Mouse (Mus musculus): ENCODE measurements at regions not wholly inside any gene's neighbourhood (a gene's known extent, or its start where the extent isn't known, plus 50 kb on each side); places are given as distances from the start of the nearest gene placed in this dataset.

- Histone ChIP-seq H3K36me3 (ENCODE audit: control insufficient read depth, insufficient read depth, low read length) (no peaks in the 10 kb centered on the region), H3K27me3 (ENCODE audit: control insufficient read depth, insufficient read depth, low read length) (no peaks in the 10 kb centered on the region), H3K4me1 (replicated peaks; ENCODE audit: control insufficient read depth, insufficient read depth, low read length) (no peaks in the 10 kb centered on the region), H3K27ac (ENCODE audit: control insufficient read depth, insufficient read depth, low read length) (no peak overlapping the region), H3K4me3 (ENCODE audit: control insufficient read depth, insufficient read depth, low read length) (no peak overlapping the region)
- 83% methylated on average over 5 of the region's 5 CpGs for WGBS
- TF ChIP-seq POLR2A (IDR thresholded peaks at IDR 0.05; ENCODE audit: control insufficient read depth, extremely low read depth, insufficient read depth, low read length, poor library complexity) (no peak), CTCF (IDR thresholded peaks at IDR 0.05; ENCODE audit: borderline replicate concordance, control insufficient read depth, extremely low read depth, insufficient read depth, low read length, poor library complexity) (no peak)
- no peak for DNase-seq
Measured at GRCm38 (mm10) chrX:99415701-99416100, 55.4 kb downstream of the Pja1 start.

DNA sequence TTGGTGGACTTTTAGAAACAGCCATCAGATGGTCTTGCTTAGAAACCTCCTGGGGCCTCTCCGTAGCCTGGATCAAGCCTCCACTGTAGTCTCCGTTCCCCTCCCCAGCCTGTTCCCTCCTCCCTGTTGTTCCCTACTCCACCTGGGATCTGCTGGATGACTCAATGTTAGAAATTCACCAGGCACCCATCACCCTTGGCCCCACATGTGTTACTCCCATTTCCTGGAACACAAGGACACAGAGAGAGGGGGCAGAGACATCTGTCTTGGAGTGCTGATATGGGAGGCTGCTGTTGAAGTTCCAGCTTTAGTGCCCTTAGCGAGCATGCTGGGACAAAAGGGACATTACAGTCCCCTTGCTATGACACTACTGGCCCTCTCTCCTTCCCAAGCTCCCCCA is 60.1 kb downstream of the Pja1 start:
- no peak overlapping the region for H3K27ac ChIP-seq (ENCODE audit: control insufficient read depth, insufficient read depth, low read length)
- no peak for DNase-seq
- no peaks in the 10 kb centered on the region for H3K4me1 ChIP-seq (replicated peaks; ENCODE audit: control insufficient read depth, insufficient read depth, low read length)
- WGBS, result 90% methylated on average over 3 of the region's 3 CpGs
- no peak overlapping the region for H3K4me3 ChIP-seq (ENCODE audit: control insufficient read depth, insufficient read depth, low read length)
- TF ChIP-seq POLR2A (IDR thresholded peaks at IDR 0.05; ENCODE audit: control insufficient read depth, extremely low read depth, insufficient read depth, low read length, poor library complexity) (no peak), CTCF (IDR thresholded peaks at IDR 0.05; ENCODE audit: borderline replicate concordance, control insufficient read depth, extremely low read depth, insufficient read depth, low read length, poor library complexity) (no peak)
- H3K36me3 ChIP-seq (ENCODE audit: control insufficient read depth, insufficient read depth, low read length), result no peaks in the 10 kb centered on the region
- no peaks in the 10 kb centered on the region for H3K27me3 ChIP-seq (ENCODE audit: control insufficient read depth, insufficient read depth, low read length)

DNA sequence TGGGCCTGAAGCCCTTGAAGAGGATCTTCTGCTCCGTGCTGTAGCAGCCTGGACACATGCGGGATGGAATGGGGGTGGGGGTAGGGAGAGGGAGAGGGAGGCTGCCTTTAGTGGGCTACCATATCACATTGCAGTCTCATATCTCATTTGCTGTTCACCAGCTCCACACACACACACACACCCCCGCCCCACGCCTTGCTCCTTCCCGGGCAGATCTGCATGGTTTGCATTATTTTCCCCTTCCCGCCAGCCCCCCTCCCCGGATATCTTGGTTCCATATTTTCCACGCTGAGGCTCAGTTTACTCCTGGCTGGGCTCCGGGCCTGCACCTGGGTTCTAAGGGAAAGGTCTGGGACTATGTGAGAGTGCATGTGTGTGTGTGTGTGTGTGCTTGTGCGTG is 61.2 kb downstream of the Pja1 start:
- no peak for DNase-seq
- TF ChIP-seq POLR2A (IDR thresholded peaks at IDR 0.05; ENCODE audit: control insufficient read depth, extremely low read depth, insufficient read depth, low read length, poor library complexity), result no peak
- TF ChIP-seq CTCF (IDR thresholded peaks at IDR 0.05; ENCODE audit: borderline replicate concordance, control insufficient read depth, extremely low read depth, insufficient read depth, low read length, poor library complexity), result no peak
- Histone ChIP-seq H3K4me1 (replicated peaks; ENCODE audit: control insufficient read depth, insufficient read depth, low read length) (no peaks in the 10 kb centered on the region), H3K4me3 (ENCODE audit: control insufficient read depth, insufficient read depth, low read length) (no peak overlapping the region), H3K27ac (ENCODE audit: control insufficient read depth, insufficient read depth, low read length) (no peak overlapping the region), H3K27me3 (ENCODE audit: control insufficient read depth, insufficient read depth, low read length) (no peaks in the 10 kb centered on the region), H3K36me3 (ENCODE audit: control insufficient read depth, insufficient read depth, low read length) (no peaks in the 10 kb centered on the region)
- 93% methylated on average over 10 of the region's 10 CpGs for WGBS

GRCm38 (mm10) chrX:99409331-99409730 is 61.7 kb downstream of the Pja1 start:
- Histone ChIP-seq H3K27ac (ENCODE audit: control insufficient read depth, insufficient read depth, low read length) (no peak overlapping the region), H3K4me1 (replicated peaks; ENCODE audit: control insufficient read depth, insufficient read depth, low read length) (no peaks in the 10 kb centered on the region), H3K36me3 (ENCODE audit: control insufficient read depth, insufficient read depth, low read length) (no peaks in the 10 kb centered on the region), H3K27me3 (ENCODE audit: control insufficient read depth, insufficient read depth, low read length) (no peaks in the 10 kb centered on the region), H3K4me3 (ENCODE audit: control insufficient read depth, insufficient read depth, low read length) (no peak overlapping the region)
- WGBS, result 91% methylated on average over 5 of the region's 5 CpGs
- no peak for DNase-seq
- TF ChIP-seq POLR2A (IDR thresholded peaks at IDR 0.05; ENCODE audit: control insufficient read depth, extremely low read depth, insufficient read depth, low read length, poor library complexity) (no peak), CTCF (IDR thresholded peaks at IDR 0.05; ENCODE audit: borderline replicate concordance, control insufficient read depth, extremely low read depth, insufficient read depth, low read length, poor library complexity) (no peak)

DNA sequence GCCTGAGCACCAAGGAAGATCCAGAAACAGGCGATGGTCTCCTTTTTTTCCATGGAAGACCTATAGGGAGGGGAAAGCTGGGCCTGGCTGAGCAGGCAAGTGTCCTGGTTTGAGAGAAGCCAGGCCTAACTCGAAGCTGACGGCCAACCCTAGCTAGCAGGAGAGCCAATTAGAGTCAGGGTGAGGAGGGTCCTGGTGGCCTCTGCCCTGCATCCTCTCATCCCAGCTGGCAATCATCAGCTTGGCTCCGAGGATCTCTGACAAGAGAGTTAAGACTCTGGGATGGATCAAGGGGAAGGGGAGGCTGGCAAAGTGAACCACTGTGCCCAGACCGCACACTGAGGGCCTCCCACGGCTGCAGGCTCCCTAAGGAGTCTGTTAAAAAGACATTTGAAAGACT is 62.3 kb downstream of the Pja1 start:
- Histone ChIP-seq H3K27ac (ENCODE audit: control insufficient read depth, insufficient read depth, low read length) (no peak overlapping the region), H3K4me3 (ENCODE audit: control insufficient read depth, insufficient read depth, low read length) (no peak overlapping the region), H3K4me1 (replicated peaks; ENCODE audit: control insufficient read depth, insufficient read depth, low read length) (no peaks in the 10 kb centered on the region), H3K27me3 (ENCODE audit: control insufficient read depth, insufficient read depth, low read length) (no peaks in the 10 kb centered on the region), H3K36me3 (ENCODE audit: control insufficient read depth, insufficient read depth, low read length) (no peaks in the 10 kb centered on the region)
- WGBS, result 85% methylated on average over 6 of the region's 6 CpGs
- TF ChIP-seq POLR2A (IDR thresholded peaks at IDR 0.05; ENCODE audit: control insufficient read depth, extremely low read depth, insufficient read depth, low read length, poor library complexity), result no peak
- TF ChIP-seq CTCF (IDR thresholded peaks at IDR 0.05; ENCODE audit: borderline replicate concordance, control insufficient read depth, extremely low read depth, insufficient read depth, low read length, poor library complexity), result no peak
- no peak for DNase-seq

DNA sequence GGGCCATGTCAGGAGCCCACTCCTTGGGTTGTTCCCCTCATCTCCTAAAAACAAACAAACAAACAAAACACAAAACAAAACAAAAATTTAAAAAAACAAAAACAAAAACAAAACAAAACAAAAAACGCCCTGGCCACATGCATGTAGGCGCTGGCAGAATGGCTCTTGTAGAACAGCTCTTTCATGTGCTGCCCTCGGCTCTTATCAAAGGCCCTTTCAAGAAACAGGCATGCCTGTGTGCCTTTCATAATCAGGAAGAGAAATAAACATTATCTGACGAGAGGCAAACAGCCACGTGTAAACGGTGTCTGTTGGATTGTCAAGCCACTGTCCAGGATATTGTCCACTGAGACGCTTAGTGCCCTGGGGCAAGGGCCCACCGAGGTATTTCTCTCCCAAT is 65.2 kb downstream of the Pja1 start:
- TF ChIP-seq POLR2A (IDR thresholded peaks at IDR 0.05; ENCODE audit: control insufficient read depth, extremely low read depth, insufficient read depth, low read length, poor library complexity), result no peak
- TF ChIP-seq CTCF (IDR thresholded peaks at IDR 0.05; ENCODE audit: borderline replicate concordance, control insufficient read depth, extremely low read depth, insufficient read depth, low read length, poor library complexity), result no peak
- Histone ChIP-seq H3K4me1 (replicated peaks; ENCODE audit: control insufficient read depth, insufficient read depth, low read length) (no peaks in the 10 kb centered on the region), H3K27me3 (ENCODE audit: control insufficient read depth, insufficient read depth, low read length) (no peaks in the 10 kb centered on the region), H3K27ac (ENCODE audit: control insufficient read depth, insufficient read depth, low read length) (no peak overlapping the region), H3K4me3 (ENCODE audit: control insufficient read depth, insufficient read depth, low read length) (no peak overlapping the region), H3K36me3 (ENCODE audit: control insufficient read depth, insufficient read depth, low read length) (no peaks in the 10 kb centered on the region)
- DNase-seq, result no peak
- WGBS, result 79% methylated on average over 8 of the region's 8 CpGs

DNA sequence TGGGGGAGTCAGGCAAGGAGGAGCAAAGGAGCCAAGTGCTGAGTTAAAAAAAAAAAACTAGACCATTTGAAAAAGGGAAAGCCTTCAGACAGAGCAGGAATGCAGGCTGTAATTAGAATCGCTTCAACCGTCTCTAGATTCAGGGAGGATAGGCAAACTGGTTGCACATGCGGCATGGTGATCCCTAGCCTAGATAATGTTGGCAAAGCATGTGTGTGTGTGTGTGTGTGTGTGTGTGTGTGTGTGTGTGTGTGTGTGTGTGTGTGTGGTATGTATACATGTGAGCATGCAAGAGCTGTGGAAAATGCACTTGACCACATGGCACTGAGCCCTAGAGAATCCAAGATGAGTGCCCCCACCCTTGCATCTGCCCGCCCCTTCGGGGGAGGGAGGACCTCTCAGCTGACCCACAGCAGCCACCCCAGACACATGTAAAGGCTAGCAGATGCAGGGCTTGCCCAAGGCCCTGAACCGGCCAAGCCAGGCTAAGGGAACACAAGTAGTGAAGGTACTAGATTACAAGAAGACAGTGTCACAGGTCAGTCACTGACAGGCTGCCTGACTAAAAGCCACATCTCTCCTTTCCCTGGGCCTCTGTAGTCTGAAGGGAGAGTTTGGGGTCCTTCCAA is 67.4 kb downstream of the Pja1 start:
- Histone ChIP-seq H3K27me3 (ENCODE audit: control insufficient read depth, insufficient read depth, low read length) (no peaks in the 10 kb centered on the region), H3K27ac (ENCODE audit: control insufficient read depth, insufficient read depth, low read length) (no peak overlapping the region), H3K36me3 (ENCODE audit: control insufficient read depth, insufficient read depth, low read length) (no peaks in the 10 kb centered on the region), H3K4me3 (ENCODE audit: control insufficient read depth, insufficient read depth, low read length) (no peak overlapping the region), H3K4me1 (replicated peaks; ENCODE audit: control insufficient read depth, insufficient read depth, low read length) (no peaks in the 10 kb centered on the region)
- TF ChIP-seq POLR2A (IDR thresholded peaks at IDR 0.05; ENCODE audit: control insufficient read depth, extremely low read depth, insufficient read depth, low read length, poor library complexity), result no peak
- no peak for TF ChIP-seq CTCF (IDR thresholded peaks at IDR 0.05; ENCODE audit: borderline replicate concordance, control insufficient read depth, extremely low read depth, insufficient read depth, low read length, poor library complexity)
- 90% methylated on average over 6 of the region's 6 CpGs for WGBS
- DNase-seq, result no peak
